Mouse (Mus musculus): Measurements from ENCODE around the gene Arhgef19. TPM values are rescaled to one million over a fixed set of nuclear protein-coding genes. Genes with fewer than 3 reads are reported as not detected.

Arhgef19 gene
- total and polyA plus RNA-seq, 2 experiments, result 14.4 to 34.3 TPM

- H3K4me1 ChIP-seq (ENCODE audit: control insufficient read depth, insufficient read depth, low read length), result peaks cover 37% of the 10 kb centered on the region
- TF ChIP-seq CTCF (IDR thresholded peaks at IDR 0.05; ENCODE audit: low read depth, low read length) (no peak), POLR2A (IDR thresholded peaks at IDR 0.05; ENCODE audit: extremely low read depth, insufficient read depth, low read length) (no peak)
- no peak overlapping the region for H3K4me3 ChIP-seq (ENCODE audit: insufficient read depth, low read depth, low read length)
- WGBS, result 43% methylated on average over 6 of the region's 6 CpGs
- H3K27ac ChIP-seq (replicated peaks; ENCODE audit: insufficient read depth, low read depth, low read length), result peak overlapping the region; percentile 72
- no peaks in the 10 kb centered on the region for H3K79me2 ChIP-seq (ENCODE audit: control insufficient read depth, insufficient read depth, low read length)
- no peaks in the 10 kb centered on the region for H3K27me3 ChIP-seq (ENCODE audit: control insufficient read depth, insufficient read depth, low read length)
- DNase-seq (ENCODE audit: extremely low read depth, low read depth, low spot score), result no peak
- no peak overlapping the region for H3K9ac ChIP-seq (ENCODE audit: low read depth, low read length)
- H3K36me3 ChIP-seq (ENCODE audit: control insufficient read depth, insufficient read depth, low read length), result no peaks in the 10 kb centered on the region
These were observed 40.5 kb downstream of the Arhgef19 start for GRCm38 (mm10) chr4:141279783-141280182.

- TF ChIP-seq CTCF (IDR thresholded peaks at IDR 0.05; ENCODE audit: low read depth, low read length) (no peak), POLR2A (IDR thresholded peaks at IDR 0.05; ENCODE audit: extremely low read depth, insufficient read depth, low read length) (no peak)
- WGBS, result 31% methylated on average over 1 of the region's 1 CpGs
These were observed 41.2 kb downstream of the Arhgef19 start for GRCm38 (mm10) chr4:141280471-141280870.

GRCm38 (mm10) chr4:141281153-141281552, 41.9 kb downstream of the Arhgef19 start:
- Histone ChIP-seq H3K9ac (ENCODE audit: low read depth, low read length) (peak overlapping the region; percentile 18; the same call in 1 of the 2 replicates), H3K4me3 (ENCODE audit: insufficient read depth, low read depth, low read length) (no peak overlapping the region), H3K36me3 (ENCODE audit: control insufficient read depth, insufficient read depth, low read length) (no peaks in the 10 kb centered on the region), H3K27me3 (ENCODE audit: control insufficient read depth, insufficient read depth, low read length) (no peaks in the 10 kb centered on the region), H3K27ac (replicated peaks; ENCODE audit: insufficient read depth, low read depth, low read length) (peak overlapping the region; percentile 81), H3K4me1 (ENCODE audit: control insufficient read depth, insufficient read depth, low read length) (peaks cover 37% of the 10 kb centered on the region), H3K79me2 (ENCODE audit: control insufficient read depth, insufficient read depth, low read length) (no peaks in the 10 kb centered on the region)
- peak; percentile 97 for DNase-seq (ENCODE audit: extremely low read depth, low read depth, low spot score)
- TF ChIP-seq CTCF (IDR thresholded peaks at IDR 0.05; ENCODE audit: low read depth, low read length), result no peak
- TF ChIP-seq POLR2A (IDR thresholded peaks at IDR 0.05; ENCODE audit: extremely low read depth, insufficient read depth, low read length), result no peak
- WGBS, result 10% methylated on average over 6 of the region's 6 CpGs

More at GRCm38 (mm10) chr4:141280471-141280870, 41.2 kb downstream of the Arhgef19 start:
- peaks cover 37% of the 10 kb centered on the region for H3K4me1 ChIP-seq (ENCODE audit: control insufficient read depth, insufficient read depth, low read length)
- H3K79me2 ChIP-seq (ENCODE audit: control insufficient read depth, insufficient read depth, low read length), result no peaks in the 10 kb centered on the region
- DNase-seq (ENCODE audit: extremely low read depth, low read depth, low spot score), result peak; percentile 90
- H3K27ac ChIP-seq (replicated peaks; ENCODE audit: insufficient read depth, low read depth, low read length), result peak overlapping the region; percentile 69
- no peak overlapping the region for H3K4me3 ChIP-seq (ENCODE audit: insufficient read depth, low read depth, low read length)
- H3K27me3 ChIP-seq (ENCODE audit: control insufficient read depth, insufficient read depth, low read length), result no peaks in the 10 kb centered on the region
- H3K9ac ChIP-seq (ENCODE audit: low read depth, low read length), result no peak overlapping the region
- H3K36me3 ChIP-seq (ENCODE audit: control insufficient read depth, insufficient read depth, low read length), result no peaks in the 10 kb centered on the region

- no peak for TF ChIP-seq POLR2A (IDR thresholded peaks at IDR 0.05; ENCODE audit: extremely low read depth, insufficient read depth, low read length)
- no peak for TF ChIP-seq CTCF (IDR thresholded peaks at IDR 0.05; ENCODE audit: low read depth, low read length)
These were observed 42.3 kb downstream of the Arhgef19 start for GRCm38 (mm10) chr4:141281578-141281977.

GRCm38 (mm10) chr4:141282087-141282486, 42.8 kb downstream of the Arhgef19 start:
- TF ChIP-seq POLR2A (IDR thresholded peaks at IDR 0.05; ENCODE audit: extremely low read depth, insufficient read depth, low read length), result no peak
- no peak for TF ChIP-seq CTCF (IDR thresholded peaks at IDR 0.05; ENCODE audit: low read depth, low read length)
- no peaks in the 10 kb centered on the region for H3K36me3 ChIP-seq (ENCODE audit: control insufficient read depth, insufficient read depth, low read length)

More at GRCm38 (mm10) chr4:141281578-141281977, 42.3 kb downstream of the Arhgef19 start:
- H3K79me2 ChIP-seq (ENCODE audit: control insufficient read depth, insufficient read depth, low read length), result no peaks in the 10 kb centered on the region
- no peaks in the 10 kb centered on the region for H3K36me3 ChIP-seq (ENCODE audit: control insufficient read depth, insufficient read depth, low read length)
- H3K9ac ChIP-seq (ENCODE audit: low read depth, low read length), result peak overlapping the region; percentile 44
- H3K27ac ChIP-seq (replicated peaks; ENCODE audit: insufficient read depth, low read depth, low read length), result peak overlapping the region; percentile 76
- H3K4me3 ChIP-seq (ENCODE audit: insufficient read depth, low read depth, low read length), result no peak overlapping the region
- no peak for DNase-seq (ENCODE audit: extremely low read depth, low read depth, low spot score)
- 0% methylated on average over 1 of the region's 1 CpGs for WGBS
- peaks cover 37% of the 10 kb centered on the region for H3K4me1 ChIP-seq (ENCODE audit: control insufficient read depth, insufficient read depth, low read length)
- no peaks in the 10 kb centered on the region for H3K27me3 ChIP-seq (ENCODE audit: control insufficient read depth, insufficient read depth, low read length)

GRCm38 (mm10) chr4:141282623-141283022, 43.3 kb downstream of the Arhgef19 start:
- no peak overlapping the region for H3K27ac ChIP-seq (replicated peaks; ENCODE audit: insufficient read depth, low read depth, low read length)

More at GRCm38 (mm10) chr4:141282087-141282486, 42.8 kb downstream of the Arhgef19 start:
- H3K27ac ChIP-seq (replicated peaks; ENCODE audit: insufficient read depth, low read depth, low read length), result peak overlapping the region; percentile 76
- no peaks in the 10 kb centered on the region for H3K79me2 ChIP-seq (ENCODE audit: control insufficient read depth, insufficient read depth, low read length)
- WGBS, result 61% methylated on average over 3 of the region's 3 CpGs
- H3K9ac ChIP-seq (ENCODE audit: low read depth, low read length), result no peak overlapping the region
- no peaks in the 10 kb centered on the region for H3K27me3 ChIP-seq (ENCODE audit: control insufficient read depth, insufficient read depth, low read length)
- H3K4me1 ChIP-seq (ENCODE audit: control insufficient read depth, insufficient read depth, low read length), result peaks cover 33% of the 10 kb centered on the region
- no peak for DNase-seq (ENCODE audit: extremely low read depth, low read depth, low spot score)
- no peak overlapping the region for H3K4me3 ChIP-seq (ENCODE audit: insufficient read depth, low read depth, low read length)

More at GRCm38 (mm10) chr4:141282623-141283022, 43.3 kb downstream of the Arhgef19 start:
- DNase-seq (ENCODE audit: extremely low read depth, low read depth, low spot score), result no peak
- Histone ChIP-seq H3K4me3 (ENCODE audit: insufficient read depth, low read depth, low read length) (no peak overlapping the region), H3K79me2 (ENCODE audit: control insufficient read depth, insufficient read depth, low read length) (no peaks in the 10 kb centered on the region), H3K36me3 (ENCODE audit: control insufficient read depth, insufficient read depth, low read length) (no peaks in the 10 kb centered on the region), H3K4me1 (ENCODE audit: control insufficient read depth, insufficient read depth, low read length) (peaks cover 31% of the 10 kb centered on the region), H3K27me3 (ENCODE audit: control insufficient read depth, insufficient read depth, low read length) (no peaks in the 10 kb centered on the region), H3K9ac (ENCODE audit: low read depth, low read length) (no peak overlapping the region)
- WGBS, result 87% methylated on average over 5 of the region's 5 CpGs
- no peak for TF ChIP-seq POLR2A (IDR thresholded peaks at IDR 0.05; ENCODE audit: extremely low read depth, insufficient read depth, low read length)

Data from liver, adult 2 months (tissue).